Mouse (Mus musculus) intestine, postnatal 0 days (tissue): ENCODE measurements around the gene Zbtb7b. TPM values are rescaled to one million over a fixed set of nuclear protein-coding genes. Genes with fewer than 3 reads are reported as not detected.

ENCODE experiments used
- ATAC-seq: fragments of 200-750 bp; cut with Nextera tagmentation; 2 replicates; pipeline ENCODE4 v1.8.0; 2017; ENCODE audit warnings: mild to moderate bottlenecking, moderate TSS enrichment, moderate library complexity
- H3K27ac ChIP-seq: fragments of 300-500 bp; sonication (generic); 2 replicates; pipeline ENCODE4 v1.5.1; 2014; ENCODE audit warnings: mild to moderate bottlenecking, low read depth, low read length, moderate library complexity
- H3K27me3 ChIP-seq: fragments of 300-500 bp; sonication (generic); replicated peaks from 2 replicates; pipeline ENCODE4 v1.6.1; 2014; ENCODE audit warnings: low read length, mixed read lengths; ENCODE audit not compliant: control insufficient read depth, insufficient read depth
- H3K36me3 ChIP-seq: fragments of 300-500 bp; sonication (generic); 2 replicates; pipeline ENCODE4 v1.6.1; 2014; ENCODE audit warnings: mild to moderate bottlenecking, moderate library complexity; ENCODE audit not compliant: control insufficient read depth, insufficient read depth
- H3K4me1 ChIP-seq: fragments of 300-500 bp; sonication (generic); replicated peaks from 2 replicates; pipeline ENCODE4 v1.6.1; 2014; ENCODE audit warnings: antibody characterized with exemption, low read length, mixed read lengths; ENCODE audit not compliant: control insufficient read depth, insufficient read depth
- H3K4me2 ChIP-seq: fragments of 300-500 bp; sonication (generic); replicated peaks from 2 replicates; pipeline ENCODE4 v1.6.1; 2014; ENCODE audit warnings: low read depth, mild to moderate bottlenecking, moderate library complexity
- H3K4me3 ChIP-seq: fragments of 300-500 bp; sonication (generic); 2 replicates; pipeline ENCODE4 v1.5.1; 2014; ENCODE audit warnings: low read depth, low read length
- H3K9ac ChIP-seq: fragments of 300-500 bp; sonication (generic); 2 replicates; pipeline ENCODE4 v1.6.1; 2014; ENCODE audit warnings: mild to moderate bottlenecking, low read depth, low read length
- H3K9me3 ChIP-seq: fragments of 300-500 bp; sonication (generic); 2 replicates; pipeline ENCODE4 v1.6.1; 2016; ENCODE audit warnings: mixed run types; ENCODE audit not compliant: control insufficient read depth
- CTCF ChIP-seq: sonication (generic); IDR thresholded peaks from 2 replicates; pipeline ENCODE4 v1.5.1; 2016; ENCODE audit warnings: low read depth, mild to moderate bottlenecking, control low read depth, antibody characterized with exemption, moderate library complexity
- WGBS: fragments of 180-500 bp; shearing (Covaris S2); extraction: QIAGEN DNeasy Blood & Tissue Kit; methylation state at CpG from one replicate; pipeline ENCODE4 v1.1.7; 2014; 5-methylcytosine and 5-hydroxymethylcytosine counted together
- polyA plus RNA-seq: library from polyadenylated mRNA; unstranded; fragments of >200 nt; fragmentation: Nextera tagmentation; extraction: Ambion mirVana; gene quantifications from 2 replicates; pipeline ENCODE4 v1.2.1, GENCODE M21; 2015

Zbtb7b gene
- polyA plus RNA-seq, 1 experiment from 2014 or later: 14.3 TPM

- H3K27ac ChIP-seq: peak overlapping the region; percentile 65
- H3K4me3 ChIP-seq: no peak overlapping the region
- 39% methylated on average over 20 of the region's 20 CpGs for WGBS
- H3K9ac ChIP-seq: no peak overlapping the region
- H3K36me3 ChIP-seq: no peaks in the 10 kb centered on the region
- peak overlapping the region; percentile 38 for H3K4me2 ChIP-seq
- H3K9me3 ChIP-seq: no peaks in the 10 kb centered on the region
- H3K4me1 ChIP-seq: peaks cover 3% of the 10 kb centered on the region
- TF ChIP-seq CTCF: no peak
- ATAC-seq: peak; percentile 21; the same call in 1 of the 2 replicates
- no peaks in the 10 kb centered on the region for H3K27me3 ChIP-seq
Observed at GRCm38 (mm10) chr3:89365486-89366414, 28.8 kb downstream of the Zbtb7b start.

GRCm38 (mm10) chr3:89365153-89365485 is 29.5 kb downstream of the Zbtb7b start, which contains the start of gene Dcst1:
Gene Dcst1 (minus strand): TSS chr3:89365253.
- Histone ChIP-seq H3K9ac (no peak within 1 kb of the TSS), H3K27me3 (no peaks in the 10 kb centered on the region), H3K36me3 (no peaks in the 10 kb centered on the region), H3K4me3 (no peak within 1 kb of the TSS), H3K4me1 (peaks cover 3% of the 10 kb centered on the region), H3K9me3 (no peaks in the 10 kb centered on the region), H3K4me2 (peak within 1 kb of the TSS; percentile 38), H3K27ac (peak within 1 kb of the TSS; percentile 65)
- WGBS: 81% methylated on average over 11 of the region's 11 CpGs
- TF ChIP-seq CTCF: no peak
- ATAC-seq: no peak

- no peak overlapping the region for H3K4me2 ChIP-seq
- H3K4me3 ChIP-seq: no peak overlapping the region
- H3K9me3 ChIP-seq: no peaks in the 10 kb centered on the region
- ATAC-seq: no peak
- H3K9ac ChIP-seq: no peak overlapping the region
- H3K4me1 ChIP-seq: peaks cover 3% of the 10 kb centered on the region
- no peak for TF ChIP-seq CTCF
- H3K27ac ChIP-seq: no peak overlapping the region
- 74% methylated on average over 8 of the region's 8 CpGs for WGBS
- H3K27me3 ChIP-seq: no peaks in the 10 kb centered on the region
- H3K36me3 ChIP-seq: no peaks in the 10 kb centered on the region
Observed at GRCm38 (mm10) chr3:89364631-89365030, 29.9 kb downstream of the Zbtb7b start.

- ATAC-seq: no peak
- no peak within 1 kb of the TSS for H3K4me2 ChIP-seq
- H3K9ac ChIP-seq: no peak within 1 kb of the TSS
- WGBS: 91% methylated on average over 7 of the region's 7 CpGs
- H3K27ac ChIP-seq: no peak within 1 kb of the TSS
- no peaks in the 10 kb centered on the region for H3K36me3 ChIP-seq
- no peaks in the 10 kb centered on the region for H3K9me3 ChIP-seq
- H3K4me1 ChIP-seq: peaks cover 3% of the 10 kb centered on the region; the same call in 1 of the 2 replicates
- H3K4me3 ChIP-seq: no peak within 1 kb of the TSS
- H3K27me3 ChIP-seq: no peaks in the 10 kb centered on the region
- no peak for TF ChIP-seq CTCF
Observed at GRCm38 (mm10) chr3:89361675-89362074, 32.9 kb downstream of the Zbtb7b start, which contains the start of gene Dcst2. Gene Dcst2 (plus strand): TSS chr3:89361975.

GRCm38 (mm10) chr3:89360237-89360636 is 34.3 kb downstream of the Zbtb7b start:
- Histone ChIP-seq H3K27me3 (no peaks in the 10 kb centered on the region), H3K4me3 (no peak overlapping the region), H3K9me3 (no peaks in the 10 kb centered on the region), H3K4me2 (no peak overlapping the region), H3K9ac (no peak overlapping the region), H3K4me1 (peaks cover under 1% of the 10 kb centered on the region; the same call in 1 of the 2 replicates), H3K36me3 (no peaks in the 10 kb centered on the region), H3K27ac (no peak overlapping the region)
- WGBS: 66% methylated on average over 3 of the region's 3 CpGs
- ATAC-seq: no peak
- TF ChIP-seq CTCF: no peak

- peaks cover 3% of the 10 kb centered on the region; the same call in 1 of the 2 replicates for H3K4me1 ChIP-seq
- no peaks in the 10 kb centered on the region for H3K36me3 ChIP-seq
- 44% methylated on average over 6 of the region's 6 CpGs for WGBS
- TF ChIP-seq CTCF: no peak
- no peak overlapping the region for H3K4me2 ChIP-seq
- H3K4me3 ChIP-seq: no peak overlapping the region
- no peak overlapping the region; the same call in 1 of the 2 replicates for H3K27ac ChIP-seq
- no peak for ATAC-seq
- no peaks in the 10 kb centered on the region for H3K27me3 ChIP-seq
- H3K9ac ChIP-seq: no peak overlapping the region
- no peaks in the 10 kb centered on the region for H3K9me3 ChIP-seq
Observed at GRCm38 (mm10) chr3:89359630-89360029, 34.9 kb downstream of the Zbtb7b start.
